Mouse (Mus musculus): ENCODE results near the gene Bpifa2.
A peak's percentile ranks its signal among the peaks of the same experiment; 100 is the strongest.
"Not testable (repeated sequence)": the region's sequence is repeated elsewhere in the genome, so short reads cannot be mapped to it uniquely, and the experiment has no call there.

Gene Bpifa2

GRCm38 (mm10) chr2:154007965-154008364 lies at the start of gene Bpifa2:
Gene Bpifa2 (plus strand): TSS chr2:154008265.
- DNase-seq, result no peak

- peak; percentile 69 for DNase-seq
These were observed 45.2 kb upstream of the Bpifa2 start for GRCm38 (mm10) chr2:153962821-153963331.

- DNase-seq, result peak; percentile 96
These were observed 44.7 kb upstream of the Bpifa2 start for GRCm38 (mm10) chr2:153963334-153963733.

GRCm38 (mm10) chr2:153970221-153970620 lies 37.8 kb upstream of the Bpifa2 start:
- no peak for DNase-seq

- DNase-seq, result no peak
These were observed 33.5 kb upstream of the Bpifa2 start, which contains the start of gene Bpifa6 for GRCm38 (mm10) chr2:153974582-153974981. Gene Bpifa6 (plus strand): TSS chr2:153974945.

GRCm38 (mm10) chr2:153995770-153996169 lies 12.3 kb upstream of the Bpifa2 start:
- peak; percentile 81 for DNase-seq

GRCm38 (mm10) chr2:154000501-154000900 lies 7.6 kb upstream of the Bpifa2 start:
- DNase-seq, result no peak

- DNase-seq, result no peak
These were observed 7.0 kb upstream of the Bpifa2 start for GRCm38 (mm10) chr2:154001056-154001455.

GRCm38 (mm10) chr2:154004456-154004855 lies 3.6 kb upstream of the Bpifa2 start:
- no peak for DNase-seq

- no peak for DNase-seq
These were observed 3.0 kb upstream of the Bpifa2 start for GRCm38 (mm10) chr2:154005094-154005493.

- no peak for DNase-seq
These were observed 2.3 kb upstream of the Bpifa2 start for GRCm38 (mm10) chr2:154005734-154006133.

GRCm38 (mm10) chr2:154006331-154006730 lies 1.7 kb upstream of the Bpifa2 start:
- no peak for DNase-seq

GRCm38 (mm10) chr2:154007381-154007780 lies 684 bp upstream of the Bpifa2 start:
- DNase-seq, result no peak

- DNase-seq, result no peak
These were observed 9.9 kb downstream of the Bpifa2 start for GRCm38 (mm10) chr2:154017990-154018389.

GRCm38 (mm10) chr2:154024676-154025075 lies 16.6 kb downstream of the Bpifa2 start:
- DNase-seq, result not testable (repeated sequence)

GRCm38 (mm10) chr2:154038932-154039331 lies 30.9 kb downstream of the Bpifa2 start:
- DNase-seq, result peak; percentile 60

GRCm38 (mm10) chr2:154044743-154045142 lies 36.7 kb downstream of the Bpifa2 start:
- no peak for DNase-seq

GRCm38 (mm10) chr2:154058690-154059089 lies 50.6 kb downstream of the Bpifa2 start:
- DNase-seq, result peak; percentile 12
